In genomic region chr15:83250651-83251175, GRCm38 (mm10) we compare ENCODE assay signal across 9 mouse cellular contexts. TPM values are rescaled to one million over a fixed set of nuclear protein-coding genes. Genes with fewer than 3 reads are reported as not detected.
DNase-seq lines count a peak whose midpoint lies in the region; ATAC-seq lines count a peak whose summit lies in the region.
"Had no signal": no experiment of that assay in that cellular context is flagged by ENCODE, and none has a peak within 500 bp of the region (broad histone marks: within the 10 kb centered on the region; RNA-seq: fewer than 3 reads in every experiment).

No protein-coding gene starts in this region.

- H3K9me3 ChIP-seq in embryonic facial prominence, embryonic 10.5 days: no peaks in the 10 kb centered on the region
- H3K9me3 ChIP-seq in hindbrain, embryonic 16.5 days (ENCODE audit: control insufficient read depth, low read length): no peaks in the 10 kb centered on the region
- H3K9me3 ChIP-seq in midbrain, embryonic 12.5 days: no peaks in the 10 kb centered on the region

- H3K27ac ChIP-seq in embryonic facial prominence, embryonic 10.5 days (replicated peaks): peak overlapping the region; percentile 65; the same call in 1 of the 2 replicates
- H3K27ac ChIP-seq in hindbrain, embryonic 16.5 days (ENCODE audit: low read depth, low read length): no peak overlapping the region
- H3K27ac ChIP-seq in midbrain, embryonic 12.5 days (replicated peaks): no peak overlapping the region

- DNase-seq in heart, adult 11 months: peak; percentile 95
- no peak for DNase-seq in heart, postnatal 36 days
- peak; percentile 17 for DNase-seq in embryonic facial prominence, embryonic 10.5 days (ENCODE audit: low spot score)
- DNase-seq in cerebellum, adult 18-20 months: no peak
- DNase-seq in cerebellum, postnatal 4 days (ENCODE audit: low spot score in 2 of 2): no peak
- DNase-seq in gastrocnemius, postnatal 25 days: no peak

- H3K27me3 ChIP-seq in embryonic facial prominence, embryonic 10.5 days (replicated peaks; ENCODE audit: low read depth, poor library complexity, severe bottlenecking): peaks cover 56% of the 10 kb centered on the region
- H3K27me3 ChIP-seq in hindbrain, embryonic 16.5 days (replicated peaks; ENCODE audit: control insufficient read depth, insufficient read depth, low read length): peaks cover 10% of the 10 kb centered on the region
- H3K27me3 ChIP-seq in midbrain, embryonic 12.5 days: peaks cover 50% of the 10 kb centered on the region

- no peak for ATAC-seq in hindbrain, embryonic 16.5 days
- no peak for ATAC-seq in midbrain, embryonic 12.5 days (ENCODE audit: low FRiP score, low read depth)

- intact Hi-C loops in heart, postnatal 36 days (cut with DNase I): loop anchor here (2.0 kb wide), 1 partner anchor 40 kb away; no protein-coding TSS in a partner anchor

- H3K9ac ChIP-seq in hindbrain, embryonic 16.5 days (ENCODE audit: low read depth, low read length): peak overlapping the region; percentile 61; the same call in 1 of the 2 replicates
- peak overlapping the region; percentile 37; the same call in 1 of the 2 replicates for H3K9ac ChIP-seq in midbrain, embryonic 12.5 days (replicated peaks)

- peak overlapping the region; percentile 69 for H3K4me3 ChIP-seq in embryonic facial prominence, embryonic 10.5 days
- peak overlapping the region; percentile 57 for H3K4me3 ChIP-seq in hindbrain, embryonic 16.5 days (ENCODE audit: low read length)
- peak overlapping the region; percentile 47 for H3K4me3 ChIP-seq in midbrain, embryonic 12.5 days

- 2% methylated on average over 20 of the region's 20 CpGs for WGBS in embryonic facial prominence, embryonic 10.5 days
- under 1% methylated on average over 20 of the region's 20 CpGs for WGBS in hindbrain, embryonic 16.5 days
- 2% methylated on average over 20 of the region's 20 CpGs for WGBS in midbrain, embryonic 12.5 days

- H3K4me2 ChIP-seq in hindbrain, embryonic 16.5 days (ENCODE audit: low read length): peak overlapping the region; percentile 97
- peak overlapping the region; percentile 85 for H3K4me2 ChIP-seq in midbrain, embryonic 12.5 days (replicated peaks)

- no peaks in the 10 kb centered on the region for H3K36me3 ChIP-seq in embryonic facial prominence, embryonic 10.5 days (replicated peaks)
- no peaks in the 10 kb centered on the region for H3K36me3 ChIP-seq in hindbrain, embryonic 16.5 days (ENCODE audit: control insufficient read depth, insufficient read depth, low read length)
- no peaks in the 10 kb centered on the region for H3K36me3 ChIP-seq in midbrain, embryonic 12.5 days

- H3K4me1 ChIP-seq in embryonic facial prominence, embryonic 10.5 days: peaks cover 21% of the 10 kb centered on the region
- peaks cover 11% of the 10 kb centered on the region for H3K4me1 ChIP-seq in hindbrain, embryonic 16.5 days (ENCODE audit: control insufficient read depth, insufficient read depth, low read depth, low read length)
- H3K4me1 ChIP-seq in midbrain, embryonic 12.5 days: peaks cover 15% of the 10 kb centered on the region

RNA-seq across cellular contexts. Expression of gene A4galt, which starts 0.9 kb away (rescaled TPM):
- total RNA-seq in heart, postnatal 36 days (2021): 1 to 10 TPM; 3.4 to 8.3 TPM
- polyA plus RNA-seq in embryonic facial prominence, embryonic 10.5 days (2016; fragmentation: Nextera tagmentation; extraction: Ambion mirVana): 0.34 and 0.77 TPM in 2 replicates
- 4.9 and 6.5 TPM in 2 replicates for polyA plus RNA-seq in hindbrain, embryonic 16.5 days (2015; fragmentation: Nextera tagmentation; extraction: Ambion mirVana)
- 2.4 and 2.9 TPM in 2 replicates for polyA plus RNA-seq in midbrain, embryonic 12.5 days (2016; fragmentation: Nextera tagmentation; extraction: Ambion mirVana)
- 1 to 10 TPM; 3.7 to 4.3 TPM for total RNA-seq in gastrocnemius, postnatal 25 days (2021)
- total RNA-seq: common myeloid progenitor, adult 5-6 weeks had no signal

Comparison
In these comparisons a context has a peak if more than half of its experiments do, and no peak if none do; other contexts are left out.
1. DNase-seq: peak in heart, adult 11 months (single experiment) and embryonic facial prominence, embryonic 10.5 days (single experiment); none in heart, postnatal 36 days (0 of 2), cerebellum, adult 18-20 months (0 of 2), cerebellum, postnatal 4 days (0 of 2) and gastrocnemius, postnatal 25 days (single experiment).
2. Peak in every context shown above with its lines, with median percentiles within 50 percentile points of each other: H3K4me3 ChIP-seq.